9 mouse cellular contexts compared by ENCODE assay signal in the genomic region with DNA sequence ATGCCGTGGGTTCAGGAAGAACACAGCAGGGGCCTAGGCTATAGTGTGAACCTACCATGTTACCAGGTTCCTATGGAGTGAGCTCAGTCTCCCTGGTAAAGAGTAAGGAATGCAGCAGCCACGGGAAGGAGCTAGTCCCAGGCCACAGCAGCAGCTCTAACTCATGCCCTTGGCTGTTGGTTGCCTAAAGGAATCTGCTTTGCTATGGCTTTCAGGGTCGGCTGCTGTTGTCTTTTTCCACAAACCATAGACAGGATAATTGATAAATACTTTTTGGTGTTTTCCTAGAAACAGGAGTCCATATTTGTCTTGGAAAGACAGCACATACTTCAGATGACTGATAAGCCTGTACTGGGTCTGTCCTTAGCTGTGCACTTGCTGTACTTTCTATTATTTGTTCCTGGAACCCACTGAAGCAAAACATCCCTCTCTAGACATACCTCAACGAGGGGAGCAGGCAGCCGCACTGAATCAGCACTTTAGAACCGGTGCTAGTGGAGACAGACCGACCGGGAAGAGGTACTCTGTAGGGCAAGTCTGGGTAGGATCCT.
DNase-seq lines count a peak whose midpoint lies in the region; ATAC-seq lines count a peak whose summit lies in the region.
"Had no signal": no experiment of that assay in that cellular context is flagged by ENCODE, and none has a peak within 500 bp of the region (broad histone marks: within the 10 kb centered on the region; RNA-seq: fewer than 3 reads in every experiment).

No protein-coding gene starts in this region.

- H3K9ac ChIP-seq in forebrain, embryonic 11.5 days (ENCODE audit: low read length) = no peak overlapping the region

- H3K4me1 ChIP-seq in forebrain, embryonic 11.5 days (replicated peaks; ENCODE audit: control insufficient read depth, insufficient read depth, low read length) = no peaks in the 10 kb centered on the region

- H3K4me3 ChIP-seq in forebrain, embryonic 11.5 days (ENCODE audit: low read depth, low read length) = no peak overlapping the region

- 74% methylated on average over 8 of the region's 8 CpGs for WGBS in forebrain, embryonic 11.5 days

- H3K4me2 ChIP-seq in forebrain, embryonic 11.5 days (ENCODE audit: low read depth, low read length, severe bottlenecking) = no peak overlapping the region

- no peaks in the 10 kb centered on the region for H3K27me3 ChIP-seq in forebrain, embryonic 11.5 days (ENCODE audit: control insufficient read depth, insufficient read depth, low read length)

- intact Hi-C loops in heart, postnatal 10 days (cut with DNase I) = no loop called here

- peak; percentile 96 for DNase-seq in heart, adult 11 months
- no peak for DNase-seq in heart, postnatal 10 days
- DNase-seq in ovary, adult 18-20 months (ENCODE audit: low spot score) = peak; percentile 29
- no peak for DNase-seq in ovary, postnatal 10 days (ENCODE audit: low spot score)
- peak; percentile 80 for DNase-seq in kidney, postnatal 14 days
- DNase-seq in yolk sac, embryonic 10.5 days (ENCODE audit: low spot score) = peak; percentile 37
- no peak for DNase-seq in forebrain, embryonic 11.5 days (ENCODE audit: low spot score)
- DNase-seq: spleen, adult 18-20 months had no signal

- H3K9me3 ChIP-seq in forebrain, embryonic 11.5 days (ENCODE audit: control insufficient read depth, low read length) = no peaks in the 10 kb centered on the region

- ATAC-seq in forebrain, embryonic 11.5 days (replicated peaks; ENCODE audit: low FRiP score) = no peak
- ATAC-seq in frontal cortex, adult (ENCODE audit: low TSS enrichment) = no peak

- no peak overlapping the region for H3K27ac ChIP-seq in forebrain, embryonic 11.5 days (ENCODE audit: low read depth, low read length)

- H3K36me3 ChIP-seq in forebrain, embryonic 11.5 days (ENCODE audit: control insufficient read depth, insufficient read depth, low read length) = no peaks in the 10 kb centered on the region

Comparison
In these comparisons a context has a peak if more than half of its experiments do, and no peak if none do; other contexts are left out.
1. DNase-seq: peak in heart, adult 11 months (single experiment), ovary, adult 18-20 months (single experiment), kidney, postnatal 14 days (single experiment) and yolk sac, embryonic 10.5 days (single experiment); none in heart, postnatal 10 days (0 of 2), ovary, postnatal 10 days (single experiment) and forebrain, embryonic 11.5 days (single experiment).